Mouse (Mus musculus): ENCODE measurements around the gene Cracr2b.

DNA sequence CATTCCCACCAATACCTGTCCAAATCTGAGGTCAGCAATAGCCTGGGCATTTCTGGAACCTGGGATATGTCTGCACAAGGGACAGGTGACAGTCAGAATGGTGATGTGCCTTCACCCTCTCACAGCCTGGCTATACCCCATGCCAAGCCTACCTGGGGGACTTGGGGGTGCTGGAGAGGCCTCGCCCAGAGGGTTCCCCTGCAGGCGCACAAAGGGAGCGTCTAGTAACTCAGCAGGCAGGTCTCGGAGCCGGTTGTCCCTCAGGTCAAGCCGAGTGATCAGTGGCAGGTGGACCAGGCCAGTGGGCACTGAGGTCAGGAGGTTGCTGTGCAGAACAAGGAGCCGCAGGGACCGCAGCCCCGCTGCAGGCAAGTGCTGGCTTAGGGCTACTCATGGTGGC lies 19.4 kb upstream of the Cracr2b start:
- TF ChIP-seq CTCF (IDR thresholded peaks at IDR 0.05; ENCODE audit: control insufficient read depth, insufficient read depth, insufficient read length) (no peak), USF1 (IDR thresholded peaks at IDR 0.05; ENCODE audit: low read depth) (no peak), MAX (IDR thresholded peaks at IDR 0.05) (no peak), MYOD1 (IDR thresholded peaks at IDR 0.05; ENCODE audit: control insufficient read depth, insufficient read length, low read depth) (no peak), CEBPB (IDR thresholded peaks at IDR 0.05; ENCODE audit: low read depth) (no peak)

All from C2C12 (cell line).